Mouse (Mus musculus) telencephalon, adult 2 months (tissue): Measurements from ENCODE around the gene Plekhg4.
A peak's percentile ranks its signal among the peaks of the same experiment; 100 is the strongest.

Source experiments
- DNase-seq: peaks from one replicate; pipeline ENCODE4 v3.0.0-alpha.2; 2011; ENCODE audit warnings: low read depth, low spot score

The Plekhg4 gene

DNA sequence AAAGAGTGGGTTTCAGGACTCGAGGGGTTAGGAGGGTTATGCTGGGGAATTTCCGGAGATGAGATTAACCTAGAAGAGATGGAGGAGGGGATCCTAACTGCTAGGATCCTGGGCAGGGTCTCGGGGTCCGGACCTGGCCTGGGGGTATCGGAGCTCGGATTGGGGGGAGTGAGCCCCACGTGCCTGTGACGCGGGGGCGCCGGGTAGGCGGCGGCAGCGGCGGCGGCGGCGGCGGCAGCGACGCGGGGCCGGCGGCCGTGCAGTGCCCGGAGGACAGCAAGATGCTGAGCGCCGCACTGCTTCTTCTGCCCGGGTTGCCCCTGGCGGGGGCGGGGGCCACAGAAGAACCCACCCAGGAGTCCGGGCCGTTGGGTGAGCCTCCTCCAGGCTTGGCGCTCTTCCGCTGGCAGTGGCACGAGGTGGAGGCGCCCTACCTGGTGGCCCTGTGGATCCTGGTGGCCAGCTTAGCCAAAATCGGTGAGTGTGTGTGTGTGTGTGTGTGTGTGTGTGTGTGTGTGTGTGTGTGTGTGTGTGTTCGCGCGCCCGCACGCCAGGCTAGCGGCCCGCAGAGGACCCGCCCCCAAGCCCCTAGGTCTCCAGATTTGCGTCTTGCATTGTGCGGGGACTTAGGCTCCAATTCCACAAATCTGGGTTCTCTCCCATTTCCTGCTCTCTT lies 23.8 kb upstream of the Plekhg4 start:
- DNase-seq, result no peak

DNA sequence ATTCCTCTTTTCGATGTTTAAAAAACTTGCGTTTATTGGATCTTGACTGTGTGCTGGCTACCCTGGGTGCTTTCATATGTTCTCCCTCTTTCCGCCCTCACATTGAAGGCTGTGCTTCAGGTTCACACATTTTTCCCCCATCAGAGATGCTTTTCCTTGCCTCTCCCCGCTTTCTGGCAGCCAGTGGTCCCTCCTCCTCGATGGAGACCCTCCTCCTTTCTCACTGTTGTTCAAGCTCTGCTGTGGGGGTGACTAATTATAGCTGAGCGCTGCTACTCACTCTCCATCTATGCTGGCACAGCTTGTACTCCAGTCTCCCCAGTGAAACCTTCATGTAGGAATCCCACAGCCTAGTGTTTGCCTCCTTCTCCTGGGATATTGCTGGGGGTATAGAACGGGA lies 22.9 kb upstream of the Plekhg4 start:
- no peak for DNase-seq

DNA sequence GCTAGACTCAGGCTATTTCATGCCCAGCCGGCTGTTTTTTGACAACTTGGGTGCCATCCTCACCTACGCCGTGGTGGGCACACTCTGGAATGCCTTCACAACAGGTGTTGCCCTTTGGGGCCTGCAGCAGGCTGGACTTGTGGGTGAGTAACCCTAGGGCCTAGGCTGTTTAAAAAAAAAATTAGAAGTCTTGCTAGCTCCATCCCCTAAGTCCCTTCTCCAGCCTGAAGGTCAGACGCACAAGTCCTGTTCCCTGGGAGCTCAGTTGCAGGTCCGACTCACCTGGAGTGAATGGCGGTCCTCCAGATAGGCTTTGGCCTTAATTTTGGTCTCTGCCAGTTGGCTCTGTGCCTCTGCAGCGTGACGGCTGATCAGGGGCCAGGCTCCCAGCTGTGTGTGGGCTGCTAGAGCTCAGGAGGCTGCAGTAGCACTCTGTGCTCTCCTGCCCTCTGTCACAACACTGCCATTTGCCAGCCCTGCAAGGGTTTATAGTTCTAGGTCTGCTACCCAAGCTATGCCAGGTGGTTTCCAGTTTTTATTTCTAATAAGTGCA lies 19.4 kb upstream of the Plekhg4 start:
- DNase-seq, result no peak

DNA sequence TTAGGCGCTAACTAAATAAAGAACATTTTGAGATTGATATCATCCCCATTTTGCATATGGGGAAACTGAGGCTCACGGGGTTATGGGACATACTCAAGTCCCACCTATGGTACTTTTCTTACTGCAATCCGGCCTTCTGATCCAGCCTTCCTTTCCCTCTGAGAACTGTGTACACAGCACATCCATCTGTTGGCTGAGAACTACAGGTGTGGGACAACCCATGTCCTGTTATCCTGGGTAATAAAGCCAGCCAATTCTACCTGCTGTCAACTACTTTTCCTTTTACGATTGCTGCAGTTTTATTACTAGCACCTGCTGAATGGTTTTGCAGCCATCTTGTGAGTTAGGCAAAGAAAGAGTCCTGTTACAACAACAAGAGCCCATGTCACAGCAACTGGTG lies 18.5 kb upstream of the Plekhg4 start:
- no peak for DNase-seq

DNA sequence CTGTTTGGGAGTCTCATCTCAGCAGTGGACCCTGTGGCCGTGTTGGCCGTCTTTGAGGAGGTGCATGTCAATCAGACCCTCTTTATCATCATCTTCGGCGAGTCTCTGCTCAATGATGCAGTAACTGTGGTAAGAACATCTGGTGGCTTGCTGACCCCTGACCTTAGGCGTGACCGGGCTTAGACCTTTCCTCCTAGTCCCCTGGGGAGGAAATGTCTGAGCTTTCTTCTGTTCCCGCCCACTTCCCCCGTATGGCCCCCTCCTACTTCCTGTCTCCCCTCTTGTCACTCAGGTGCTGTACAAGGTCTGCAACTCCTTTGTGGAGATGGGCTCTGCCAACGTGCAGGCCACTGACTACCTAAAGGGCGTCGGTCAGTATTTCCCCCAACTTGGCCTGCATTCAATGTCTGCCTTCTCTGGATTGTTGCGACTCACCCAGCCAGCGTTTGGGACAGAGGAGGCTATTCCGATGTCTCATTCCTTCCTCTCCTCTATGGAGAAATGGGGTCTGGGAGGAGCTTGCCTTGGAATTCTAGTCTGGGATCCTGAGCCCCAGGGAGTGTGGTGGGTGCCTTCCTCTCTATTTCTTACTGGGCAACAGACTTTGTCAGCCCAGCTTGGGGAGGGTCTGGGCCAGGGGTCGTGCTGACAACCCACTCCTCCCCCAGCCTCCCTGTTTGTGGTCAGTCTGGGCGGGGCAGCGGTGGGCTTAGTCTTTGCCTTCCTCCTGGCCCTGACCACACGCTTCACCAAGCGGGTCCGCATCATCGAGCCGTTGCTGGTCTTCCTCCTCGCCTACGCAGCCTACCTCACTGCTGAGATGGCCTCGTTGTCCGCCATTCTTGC lies 17.7 kb upstream of the Plekhg4 start:
- no peak for DNase-seq

DNA sequence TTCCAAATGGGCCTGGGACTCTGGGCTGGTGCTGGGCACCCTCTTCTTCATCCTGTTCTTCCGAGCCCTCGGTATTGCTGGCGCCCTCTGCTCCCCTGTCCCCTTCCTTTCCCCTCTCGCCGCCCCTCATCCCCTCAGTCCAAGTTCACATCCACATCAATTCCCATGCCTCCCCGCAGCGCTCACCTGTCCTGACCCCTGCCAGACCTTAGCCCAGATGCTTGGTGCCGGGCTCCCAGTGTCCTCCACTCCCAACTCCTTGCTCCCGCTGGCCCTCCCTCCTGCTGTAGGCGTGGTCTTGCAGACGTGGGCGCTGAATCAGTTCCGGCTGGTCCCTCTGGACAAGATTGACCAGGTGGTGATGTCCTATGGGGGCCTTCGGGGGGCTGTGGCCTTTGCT lies 16.4 kb upstream of the Plekhg4 start:
- DNase-seq, result no peak

DNA sequence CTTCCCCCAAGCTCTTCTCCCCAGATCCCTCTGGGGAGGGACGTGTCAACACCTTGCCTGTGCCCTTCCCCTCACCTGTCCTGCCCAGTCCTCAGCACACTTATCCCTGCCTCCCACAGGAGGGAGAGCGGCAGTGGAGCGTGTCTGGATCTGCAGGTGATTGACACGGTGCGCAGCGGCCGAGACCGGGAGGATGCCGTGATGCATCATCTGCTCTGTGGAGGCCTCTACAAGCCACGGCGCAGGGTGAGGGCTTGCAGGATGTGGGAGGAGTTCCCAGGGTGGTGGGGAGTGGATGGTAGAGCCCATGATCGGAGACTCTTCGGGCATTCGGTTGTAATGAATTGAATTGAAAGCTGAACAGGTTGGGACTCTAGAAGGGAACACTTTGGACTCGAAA lies 13.9 kb upstream of the Plekhg4 start:
- no peak for DNase-seq

DNA sequence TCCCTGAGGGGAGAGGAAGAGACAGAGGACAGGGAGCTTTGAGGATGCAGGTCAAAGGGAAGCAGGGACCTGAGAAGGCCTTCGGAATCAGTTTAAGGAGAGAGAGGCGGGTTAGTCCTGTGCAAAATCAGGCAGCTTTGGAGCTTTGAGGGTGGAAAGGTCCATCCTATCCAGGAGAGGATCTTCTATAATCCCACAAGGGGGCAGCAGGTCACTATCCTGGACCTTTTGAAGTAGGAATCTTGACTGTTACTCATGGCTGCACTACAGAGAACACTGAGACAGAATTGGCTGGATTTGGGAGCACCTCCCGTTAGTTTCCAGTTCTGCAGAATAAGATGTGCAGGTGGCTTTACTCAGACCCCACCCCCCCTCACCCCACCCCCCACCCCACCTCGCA lies 13.4 kb upstream of the Plekhg4 start:
- no peak for DNase-seq

DNA sequence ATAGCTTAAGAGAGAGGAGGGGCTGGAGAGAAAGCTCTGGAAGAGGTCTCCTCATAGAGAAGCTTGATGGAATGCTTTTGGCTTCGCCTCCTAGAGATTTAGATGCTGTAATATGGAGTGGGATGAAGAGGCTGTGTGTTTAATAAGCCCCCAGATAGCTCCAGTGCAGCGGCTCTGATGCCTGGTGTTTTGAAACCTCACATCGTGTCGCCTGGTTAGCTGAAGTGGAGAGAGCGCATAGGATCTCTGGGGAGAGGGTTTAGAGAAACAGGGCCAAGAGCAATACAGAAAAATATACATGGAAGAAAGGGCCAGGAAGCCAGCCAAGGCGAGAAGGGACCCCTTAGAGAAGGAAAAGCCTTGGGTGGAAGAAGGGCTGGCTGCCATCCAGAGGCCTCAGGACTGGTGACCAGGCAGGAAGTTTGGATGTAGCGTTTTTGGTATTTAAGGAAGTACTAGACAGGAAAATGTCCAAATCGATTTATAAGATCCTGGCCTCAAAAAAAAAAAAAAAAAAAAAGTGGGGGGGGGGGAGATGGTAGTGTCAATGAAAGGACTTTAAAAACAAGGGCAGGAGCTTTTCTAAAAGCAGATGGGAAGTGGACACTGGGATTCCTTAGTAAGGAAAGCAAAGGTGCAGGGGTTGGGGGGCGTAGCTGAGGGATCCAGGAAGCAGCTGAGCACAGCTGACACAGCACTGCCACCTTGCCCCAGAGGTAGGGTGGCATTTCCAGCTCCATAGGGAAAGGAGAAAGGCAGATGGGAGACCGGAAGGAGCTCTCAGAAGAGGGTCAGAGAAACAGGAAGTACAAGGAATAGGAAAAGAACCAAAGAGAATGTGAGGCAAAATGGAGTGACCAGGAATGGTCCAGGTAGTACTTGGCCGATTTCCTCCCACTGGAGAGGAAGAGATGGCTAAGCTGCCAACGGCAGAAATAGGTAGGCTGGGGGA lies 11.0 kb upstream of the Plekhg4 start:
- no peak for DNase-seq

DNA sequence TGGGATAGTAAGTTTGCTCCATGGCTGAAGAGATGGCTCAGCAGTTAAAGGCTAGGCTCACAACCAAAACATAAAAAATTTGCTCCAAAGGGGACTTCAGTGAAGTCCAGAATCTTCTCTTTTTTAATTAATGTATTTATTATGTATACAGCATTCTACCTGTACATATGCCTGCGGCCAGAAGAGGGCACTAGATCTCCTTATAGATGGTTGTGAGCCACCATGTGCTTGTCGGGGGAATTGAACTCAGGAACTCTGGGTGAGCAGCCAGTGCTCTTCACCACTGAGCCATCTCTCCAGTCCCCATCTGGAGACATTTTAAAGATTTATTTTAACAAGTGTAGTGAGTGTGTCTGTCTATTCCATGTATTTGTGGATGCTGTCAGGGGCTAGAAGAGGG lies 6.0 kb upstream of the Plekhg4 start:
- no peak for DNase-seq

DNA sequence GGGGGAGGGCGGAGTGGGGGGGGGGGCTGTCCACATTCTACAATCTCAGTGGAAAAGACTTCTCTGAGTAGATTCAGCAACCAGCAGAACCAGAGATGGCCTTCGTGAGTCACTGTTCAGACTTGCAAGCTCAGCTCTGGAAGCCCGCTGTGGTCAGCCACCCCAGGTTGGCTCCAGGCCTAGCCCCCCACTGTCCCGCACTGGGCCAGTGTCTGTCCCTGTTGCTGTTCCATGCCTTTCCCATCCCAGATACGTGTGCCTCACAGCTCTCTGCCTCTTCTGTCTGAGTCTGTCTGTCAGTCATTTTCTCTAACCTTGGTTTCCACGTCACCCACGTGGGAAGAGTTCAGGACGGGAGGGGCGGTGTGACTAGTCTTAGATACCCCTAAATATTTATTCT lies 601 bp upstream of the Plekhg4 start:
- no peak for DNase-seq

DNA sequence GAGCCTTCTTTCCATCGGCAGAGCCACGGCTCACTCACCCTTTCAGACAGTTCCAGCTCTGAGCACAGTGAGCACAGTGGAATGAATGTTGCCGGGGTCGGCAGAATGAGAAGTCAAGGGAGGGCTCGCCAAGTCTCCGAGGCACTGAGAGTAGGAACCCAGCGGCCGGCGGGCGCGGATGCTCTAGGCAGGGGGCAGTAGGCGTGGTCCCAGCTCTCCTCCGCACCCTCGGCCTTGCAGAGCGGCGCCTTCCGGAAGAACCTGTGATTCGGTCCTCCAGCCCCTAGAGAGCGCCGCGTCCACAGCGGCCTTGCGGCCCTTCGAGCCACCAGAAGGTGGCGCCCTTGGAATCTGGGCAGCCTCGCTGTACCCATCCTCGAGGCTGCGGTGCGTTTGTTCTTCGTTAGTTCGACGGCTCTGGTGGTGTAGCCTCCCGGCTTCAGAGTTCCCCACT lies 1.5 kb downstream of the Plekhg4 start:
- no peak for DNase-seq

DNA sequence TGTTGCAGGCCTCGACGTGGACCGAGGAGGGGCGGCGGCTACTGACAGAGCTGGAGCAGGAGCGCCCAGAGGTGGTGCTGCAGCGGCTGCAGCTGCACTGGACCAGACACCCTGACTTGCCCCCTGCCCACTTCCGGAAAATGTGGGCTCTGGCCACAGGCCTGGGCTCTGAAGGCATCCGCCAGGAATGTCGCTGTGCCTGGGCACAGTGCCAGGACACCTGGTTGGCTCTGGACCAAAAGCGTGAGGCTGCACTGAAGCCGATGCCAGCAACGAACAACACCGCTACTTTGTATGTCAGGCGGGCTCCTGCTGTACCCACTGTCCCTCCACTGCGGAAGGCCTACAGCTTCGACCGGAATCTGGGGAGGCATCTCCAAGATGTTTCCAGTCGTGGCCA lies 5.6 kb downstream of the Plekhg4 start:
- no peak for DNase-seq

DNA sequence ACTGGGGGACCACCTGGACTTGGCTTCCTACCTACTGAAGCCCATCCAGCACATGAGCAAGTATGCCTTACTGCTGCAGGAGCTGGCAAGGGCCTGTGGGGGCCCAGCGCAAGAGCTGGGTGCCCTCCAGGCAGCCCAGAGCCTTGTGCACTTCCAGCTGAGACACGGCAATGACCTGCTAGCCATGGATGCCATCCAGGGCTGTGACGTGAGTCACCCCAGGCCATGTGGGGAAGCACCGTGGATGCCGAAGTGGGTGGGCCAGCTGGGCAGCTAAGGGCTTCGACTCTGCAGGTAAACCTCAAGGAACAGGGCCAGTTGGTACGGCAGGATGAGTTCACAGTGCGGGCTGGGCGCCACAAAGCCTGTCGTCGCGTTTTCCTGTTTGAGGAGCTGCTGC lies 7.2 kb downstream of the Plekhg4 start:
- DNase-seq, result no peak

DNA sequence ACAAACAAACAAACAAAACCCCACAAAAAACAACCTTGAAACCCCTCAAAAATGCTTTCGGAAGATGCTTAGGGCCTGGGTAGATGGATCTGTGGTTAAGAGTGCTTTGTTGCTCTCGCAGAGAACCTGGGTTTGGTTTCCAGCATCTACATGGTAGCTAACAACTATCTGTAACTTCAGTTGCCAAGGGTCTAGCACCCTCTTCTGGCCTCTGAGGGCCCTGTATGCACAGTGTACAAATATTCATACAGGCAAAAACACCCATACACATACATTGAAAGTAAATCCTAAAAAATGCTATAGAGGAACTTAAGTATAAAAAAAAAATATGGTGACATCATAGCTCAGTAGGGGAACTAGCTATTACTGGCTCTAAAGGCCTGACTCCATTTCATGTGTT lies 11.0 kb downstream of the Plekhg4 start:
- DNase-seq, result no peak

DNA sequence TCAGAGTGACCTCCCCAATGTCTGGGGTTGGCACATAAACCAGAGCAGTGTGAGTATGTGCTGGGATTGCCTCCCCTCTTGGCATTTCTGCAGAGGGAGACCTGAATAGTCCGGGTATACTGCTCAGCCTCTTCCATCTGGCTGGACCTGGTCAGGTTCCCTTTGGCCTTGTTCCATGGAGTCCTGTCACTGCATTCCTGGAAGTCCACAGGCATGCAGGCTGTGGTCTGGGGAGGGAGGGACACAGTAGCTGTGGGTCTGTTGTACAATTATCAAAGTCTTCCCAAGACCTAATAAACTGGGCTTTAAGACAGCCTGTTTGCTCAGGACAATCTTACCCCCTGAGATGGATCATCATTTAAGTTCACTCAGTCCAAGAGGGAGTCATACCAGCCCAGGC lies 14.1 kb downstream of the Plekhg4 start:
- DNase-seq, result no peak

DNA sequence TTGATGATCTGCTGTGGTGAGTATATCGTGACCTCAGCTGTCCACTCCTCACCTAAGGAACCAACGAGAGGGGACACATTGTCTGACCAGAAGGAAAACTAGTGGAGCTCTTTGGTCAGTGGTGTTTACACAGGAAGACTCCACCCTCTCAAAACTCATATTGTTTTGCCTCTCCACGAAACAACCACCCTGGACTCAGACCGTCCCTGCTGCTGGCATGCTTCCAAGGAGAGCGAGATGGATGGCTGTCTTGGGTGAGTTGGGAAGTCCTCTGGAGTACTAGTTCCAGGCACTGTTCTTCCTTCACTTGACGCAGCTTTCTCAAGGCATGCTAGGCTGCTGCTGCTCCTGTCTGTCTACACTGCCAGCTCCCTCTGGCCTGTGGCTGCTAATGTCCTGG lies 16.0 kb downstream of the Plekhg4 start:
- DNase-seq, result no peak

DNA sequence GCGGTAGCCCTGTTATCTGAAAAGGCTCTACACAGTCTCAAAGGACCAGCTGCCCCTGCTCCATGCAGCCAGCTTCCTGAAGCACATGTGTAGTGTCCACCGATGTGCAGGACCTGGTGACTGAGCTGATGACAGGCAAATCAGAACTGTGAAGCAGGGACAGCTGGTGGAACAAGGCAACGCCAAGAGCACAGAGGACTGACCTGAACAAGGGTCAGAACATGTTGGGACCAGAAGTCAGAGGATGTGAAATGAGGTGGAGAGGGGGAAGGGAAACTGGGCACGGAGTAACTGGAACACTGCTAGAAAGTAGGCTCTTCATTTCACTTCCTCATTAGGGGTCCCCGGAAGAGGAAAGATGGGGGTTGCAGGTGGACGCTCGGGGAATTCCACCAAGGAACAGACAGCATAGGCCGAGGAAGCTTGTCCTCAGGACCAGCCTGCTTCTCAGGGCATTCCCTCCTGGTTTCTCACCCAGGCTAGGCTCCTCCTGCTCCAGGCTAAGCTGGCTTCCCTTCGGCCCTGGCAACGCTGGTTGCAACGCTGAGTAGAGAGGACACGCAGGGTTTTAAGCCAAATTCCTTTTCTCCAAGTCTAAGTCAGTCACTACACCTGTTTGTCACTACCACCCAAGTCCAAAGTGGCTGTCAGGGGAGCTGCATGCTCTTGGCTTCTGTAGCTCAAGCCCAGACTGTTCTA lies 20.2 kb downstream of the Plekhg4 start:
- DNase-seq, result no peak

DNA sequence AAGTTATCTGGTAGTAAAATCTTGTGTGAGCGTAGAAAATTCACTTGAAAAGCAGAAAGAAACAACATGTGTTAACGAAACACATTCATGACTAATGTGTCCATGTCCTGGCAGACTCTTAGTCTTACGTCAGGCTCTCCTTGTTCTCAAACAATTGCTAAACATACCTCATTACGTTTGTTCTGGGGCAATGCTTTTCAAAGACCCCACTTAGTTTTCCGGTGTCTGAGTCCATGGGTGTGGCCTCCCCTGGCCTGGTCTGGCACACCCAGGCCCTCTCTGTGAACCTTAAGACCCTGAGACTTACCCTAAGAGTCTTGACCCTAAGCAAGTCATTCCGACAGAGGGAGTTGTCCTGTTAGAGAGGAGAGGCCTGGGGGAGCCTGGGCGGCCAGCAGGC lies 20.8 kb downstream of the Plekhg4 start:
- no peak for DNase-seq

DNA sequence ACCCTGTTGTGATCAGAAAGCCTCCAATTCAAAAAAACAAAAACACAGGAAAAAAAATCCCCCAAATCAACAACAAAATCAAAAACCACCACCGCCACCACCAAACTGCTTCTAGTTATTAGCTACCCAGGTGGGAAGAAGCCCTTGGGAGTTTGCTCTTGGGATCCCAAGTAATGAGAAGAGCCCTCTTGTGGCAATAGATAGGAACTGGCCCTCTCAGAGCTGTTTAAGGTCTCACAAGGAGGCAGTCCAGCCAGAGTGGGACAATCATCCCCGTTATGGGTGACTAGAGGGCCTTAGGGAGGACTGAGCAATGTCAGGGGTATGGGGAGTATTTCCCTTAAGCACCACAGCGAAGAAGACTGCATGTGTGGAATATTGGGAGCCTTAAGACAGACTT lies 24.7 kb downstream of the Plekhg4 start:
- DNase-seq, result peak; percentile 15

DNA sequence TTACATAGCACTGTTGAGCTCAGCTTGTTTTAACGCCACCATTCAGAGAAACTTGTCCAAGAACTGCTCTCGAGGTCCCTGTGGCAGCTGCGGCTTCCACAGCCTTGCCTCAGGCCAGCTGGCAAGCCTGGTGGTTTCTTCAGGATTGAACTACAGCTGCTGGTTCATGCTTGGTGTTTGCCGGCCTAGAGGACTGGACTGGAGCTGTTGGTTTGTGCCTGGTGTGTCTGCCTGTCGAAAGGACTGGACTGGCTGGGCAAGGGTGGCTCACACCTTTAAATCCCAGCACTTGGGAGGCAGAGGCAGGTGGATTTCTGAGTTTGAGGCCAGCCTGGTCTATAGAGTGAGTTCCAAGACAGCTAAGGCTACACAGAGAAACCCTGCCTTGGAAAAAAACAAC lies 26.9 kb downstream of the Plekhg4 start:
- DNase-seq, result no peak
